Mouse (Mus musculus) heart, embryonic 14.5 days (tissue): ENCODE data around the gene Ap2b1. TPM values are rescaled to one million over a fixed set of nuclear protein-coding genes. Genes with fewer than 3 reads are reported as not detected.
A peak's percentile ranks its signal among the peaks of the same experiment; 100 is the strongest.

Experiments used
- ATAC-seq: fragments of 200-750 bp; cut with Nextera tagmentation; 2 replicates; pipeline ENCODE4 v1.8.0; 2017; ENCODE audit warnings: low read depth, moderate TSS enrichment; ENCODE audit not compliant: insufficient number of reproducible peaks, insufficient read depth, low FRiP score
- H3K27ac ChIP-seq, 2 experiments: fragments of 200-500 bp in 1 of 2; fragments of 300-500 bp in 1 of 2; sonication (generic) in 1 of 2; replicated peaks in 1 of 2; 2 replicates each; pipeline ENCODE4 v1.5.1; 2012 to 2014; ENCODE audit warnings: low read depth in 2 of 2, low read length in 2 of 2, control low read depth in 1 of 2, mild to moderate bottlenecking in 1 of 2, mixed read lengths in 1 of 2; ENCODE audit not compliant: control insufficient read depth in 1 of 2, insufficient read depth in 1 of 2
- H3K27me3 ChIP-seq: fragments of 300-500 bp; sonication (generic); 2 replicates; pipeline ENCODE4 v1.6.1; 2014; ENCODE audit warnings: mild to moderate bottlenecking, low read length, control low read depth; ENCODE audit not compliant: control insufficient read depth, insufficient read depth
- H3K36me3 ChIP-seq: fragments of 300-500 bp; sonication (generic); 2 replicates; pipeline ENCODE4 v1.6.1; 2014; ENCODE audit warnings: mild to moderate bottlenecking, control low read depth, low read length, mixed read lengths; ENCODE audit not compliant: control insufficient read depth, insufficient read depth
- H3K4me1 ChIP-seq, 2 experiments: fragments of 200-500 bp in 1 of 2; fragments of 300-500 bp in 1 of 2; sonication (generic) in 1 of 2; 2 replicates each; pipeline ENCODE4 v1.6.1; 2012 to 2014; ENCODE audit warnings: low read length in 2 of 2, control low read depth in 1 of 2, mixed read lengths in 1 of 2; ENCODE audit not compliant: control insufficient read depth in 2 of 2, insufficient read depth in 2 of 2
- H3K4me2 ChIP-seq: fragments of 300-500 bp; sonication (generic); 2 replicates; pipeline ENCODE4 v1.6.1; 2014; ENCODE audit warnings: mild to moderate bottlenecking, low read length
- H3K4me3 ChIP-seq, 2 experiments: fragments of 200-500 bp in 1 of 2; fragments of 300-500 bp in 1 of 2; sonication (generic) in 1 of 2; 2 replicates each; pipeline ENCODE4 v1.5.1; 2012 to 2014; ENCODE audit warnings: low read length in 2 of 2, mild to moderate bottlenecking in 2 of 2, control low read depth in 1 of 2, low read depth in 1 of 2, moderate library complexity in 1 of 2; ENCODE audit not compliant: control insufficient read depth in 1 of 2, insufficient read depth in 1 of 2
- H3K9ac ChIP-seq: fragments of 300-500 bp; sonication (generic); 2 replicates; pipeline ENCODE4 v1.6.1; 2014; ENCODE audit warnings: mild to moderate bottlenecking, low read length
- H3K9me3 ChIP-seq: fragments of 300-500 bp; sonication (generic); 2 replicates; pipeline ENCODE4 v1.6.1; 2016; ENCODE audit warnings: low read length, control low read depth; ENCODE audit not compliant: control insufficient read depth
- WGBS: fragments of 180-500 bp; shearing (Covaris S2); extraction: QIAGEN DNeasy Blood & Tissue Kit; methylation state at CpG from one replicate; pipeline ENCODE4 v1.1.7; 2014; 5-methylcytosine and 5-hydroxymethylcytosine counted together
- polyA plus RNA-seq: library from polyadenylated mRNA; unstranded; fragments of >200 nt; fragmentation: Nextera tagmentation; extraction: Ambion mirVana; gene quantifications from 2 replicates; pipeline ENCODE4 v1.2.1, GENCODE M21; 2014

Gene Ap2b1
- polyA plus RNA-seq, 1 experiment from 2014 or later, result 46.5 TPM

- Histone ChIP-seq H3K36me3 (peaks cover 21% of the 10 kb centered on the region), H3K27me3 (no peaks in the 10 kb centered on the region), H3K4me1 (peaks cover 2 to 12% of the 10 kb centered on the region in 2 experiments; a peak in 2 of 4 replicates), H3K9ac (peak overlapping the region; percentile 81), H3K4me3 (peak overlapping the region; percentile 60 to 64), H3K4me2 (peak overlapping the region; percentile 85), H3K9me3 (no peaks in the 10 kb centered on the region), H3K27ac (peak overlapping the region; percentile 61 to 79)
- peak; percentile 99 for ATAC-seq
- WGBS, result under 1% methylated on average over 38 of the region's 38 CpGs
Measured at GRCm38 (mm10) chr11:83291375-83292250, 7.2 kb upstream of the Ap2b1 start.

GRCm38 (mm10) chr11:83292251-83292587 is 6.6 kb upstream of the Ap2b1 start:
- H3K4me3 ChIP-seq, result peak overlapping the region; percentile 60 to 64
- peaks cover 27% of the 10 kb centered on the region for H3K36me3 ChIP-seq
- H3K4me1 ChIP-seq, result peaks cover 0 to 15% of the 10 kb centered on the region in 2 experiments; a peak in 2 of 4 replicates
- no peaks in the 10 kb centered on the region for H3K9me3 ChIP-seq
- peak overlapping the region; percentile 85 for H3K4me2 ChIP-seq
- H3K9ac ChIP-seq, result peak overlapping the region; percentile 81
- no peaks in the 10 kb centered on the region for H3K27me3 ChIP-seq
- WGBS, result 0% methylated on average over 5 of the region's 5 CpGs
- no peak for ATAC-seq
- peak overlapping the region; percentile 1 to 61; a peak in 2 of 4 replicates for H3K27ac ChIP-seq

GRCm38 (mm10) chr11:83293182-83293581 is 5.6 kb upstream of the Ap2b1 start:
- 89% methylated on average over 1 of the region's 1 CpGs for WGBS
- no peaks in the 10 kb centered on the region for H3K27me3 ChIP-seq
- H3K4me3 ChIP-seq, result peak overlapping the region in 1 of 2 experiments; percentile 60; a peak in 2 of 4 replicates
- peak overlapping the region; percentile 85 for H3K4me2 ChIP-seq
- H3K9ac ChIP-seq, result peak overlapping the region; percentile 81
- no peak overlapping the region for H3K27ac ChIP-seq
- H3K9me3 ChIP-seq, result no peaks in the 10 kb centered on the region
- peaks cover 31% of the 10 kb centered on the region for H3K36me3 ChIP-seq
- peaks cover under 1 to 23% of the 10 kb centered on the region in 2 experiments; a peak in 3 of 4 replicates for H3K4me1 ChIP-seq
- ATAC-seq, result no peak

- H3K4me2 ChIP-seq, result no peak overlapping the region
Measured at GRCm38 (mm10) chr11:83294133-83294532, 4.7 kb upstream of the Ap2b1 start.

GRCm38 (mm10) chr11:83297816-83298215 is 1.0 kb upstream of the Ap2b1 start:
- Histone ChIP-seq H3K4me3 (peak overlapping the region in 1 of 2 experiments; percentile 73; a peak in 2 of 4 replicates), H3K9ac (peak overlapping the region; percentile 88), H3K36me3 (peaks cover 31% of the 10 kb centered on the region), H3K27me3 (no peaks in the 10 kb centered on the region), H3K4me2 (peak overlapping the region; percentile 79), H3K9me3 (no peaks in the 10 kb centered on the region), H3K27ac (no peak overlapping the region; a peak in 1 of 4 replicates), H3K4me1 (peaks cover 2 to 22% of the 10 kb centered on the region in 2 experiments; a peak in 3 of 4 replicates)
- no peak for ATAC-seq
- WGBS, result 80% methylated on average over 6 of the region's 6 CpGs

More at GRCm38 (mm10) chr11:83294133-83294532, 4.7 kb upstream of the Ap2b1 start:
- Histone ChIP-seq H3K36me3 (peaks cover 31% of the 10 kb centered on the region), H3K4me1 (peaks cover 2 to 23% of the 10 kb centered on the region in 2 experiments; a peak in 3 of 4 replicates), H3K4me3 (no peak overlapping the region), H3K9me3 (no peaks in the 10 kb centered on the region), H3K27ac (no peak overlapping the region), H3K9ac (no peak overlapping the region), H3K27me3 (no peaks in the 10 kb centered on the region)
- ATAC-seq, result no peak
- WGBS, result 92% methylated on average over 2 of the region's 2 CpGs

- peaks cover 4 to 30% of the 10 kb centered on the region in 2 experiments for H3K4me1 ChIP-seq
- no peak overlapping the region for H3K9ac ChIP-seq
- no peak for ATAC-seq
- peaks cover 29% of the 10 kb centered on the region for H3K36me3 ChIP-seq
- H3K27ac ChIP-seq, result no peak overlapping the region
- 91% methylated on average over 9 of the region's 9 CpGs for WGBS
- no peak overlapping the region for H3K4me2 ChIP-seq
- H3K27me3 ChIP-seq, result no peaks in the 10 kb centered on the region
- no peaks in the 10 kb centered on the region for H3K9me3 ChIP-seq
- peak overlapping the region in 1 of 2 experiments; percentile 73; a peak in 1 of 4 replicates for H3K4me3 ChIP-seq
Measured at GRCm38 (mm10) chr11:83299724-83300123, 900 bp downstream of the Ap2b1 start.

- 68% methylated on average over 2 of the region's 2 CpGs for WGBS
- H3K27me3 ChIP-seq, result no peaks in the 10 kb centered on the region
- H3K4me3 ChIP-seq, result no peak overlapping the region
- H3K4me2 ChIP-seq, result no peak overlapping the region
- H3K36me3 ChIP-seq, result peaks cover 12% of the 10 kb centered on the region
- H3K9me3 ChIP-seq, result no peaks in the 10 kb centered on the region
- no peak overlapping the region for H3K27ac ChIP-seq
- no peak for ATAC-seq
- no peak overlapping the region for H3K9ac ChIP-seq
- peaks cover 4 to 31% of the 10 kb centered on the region in 2 experiments for H3K4me1 ChIP-seq
Measured at GRCm38 (mm10) chr11:83301431-83301831, 2.6 kb downstream of the Ap2b1 start.
